Mouse (Mus musculus): ENCODE data around the gene Mapk9. TPM values are rescaled to one million over a fixed set of nuclear protein-coding genes. Genes with fewer than 3 reads are reported as not detected.
A peak's percentile ranks its signal among the peaks of the same experiment; 100 is the strongest.
"Not testable (repeated sequence)": the region's sequence is repeated elsewhere in the genome, so short reads cannot be mapped to it uniquely, and the experiment has no call there.

The Mapk9 gene
- polyA plus RNA-seq (2012; rRNA removed), result 4.4 and 6.4 TPM in 2 replicates

GRCm38 (mm10) chr11:49846401-49847070 is at the start of gene Mapk9:
Gene Mapk9, plus strand, starts transcription at chr11:49846751.
- H3K27ac ChIP-seq (ENCODE audit: insufficient read depth, low read depth, low read length), result peak within 1 kb of the TSS; percentile 69
- peaks cover 3% of the 10 kb centered on the region; the same call in 1 of the 2 replicates for H3K36me3 ChIP-seq (ENCODE audit: control insufficient read depth, insufficient read depth, low read length)
- H3K27me3 ChIP-seq (ENCODE audit: control insufficient read depth, insufficient read depth, low read length), result no peaks in the 10 kb centered on the region
- WGBS, result 1% methylated on average over 68 of the region's 68 CpGs
- peak; percentile 24 for TF ChIP-seq POLR2A (IDR thresholded peaks at IDR 0.05; ENCODE audit: low read depth, low read length)
- peak; percentile 81 for TF ChIP-seq CTCF (IDR thresholded peaks at IDR 0.05; ENCODE audit: extremely low read depth, insufficient read length, insufficient replicate concordance, low read depth, low read length)
- peak within 1 kb of the TSS; percentile 88 for H3K4me3 ChIP-seq (ENCODE audit: low read depth, low read length)
- H3K4me1 ChIP-seq (ENCODE audit: control insufficient read depth, insufficient read depth, insufficient read length, low read length), result peaks cover 14% of the 10 kb centered on the region

- H3K27me3 ChIP-seq (ENCODE audit: control insufficient read depth, insufficient read depth, low read length), result peaks cover 11% of the 10 kb centered on the region
- TF ChIP-seq POLR2A (IDR thresholded peaks at IDR 0.05; ENCODE audit: low read depth, low read length) (no peak), CTCF (IDR thresholded peaks at IDR 0.05; ENCODE audit: extremely low read depth, insufficient read length, insufficient replicate concordance, low read depth, low read length) (no peak)
- no peak overlapping the region for H3K27ac ChIP-seq (ENCODE audit: insufficient read depth, low read depth, low read length)
- H3K36me3 ChIP-seq (ENCODE audit: control insufficient read depth, insufficient read depth, low read length), result no peaks in the 10 kb centered on the region
- H3K4me3 ChIP-seq (ENCODE audit: low read depth, low read length), result no peak overlapping the region
- 73% methylated on average over 6 of the region's 6 CpGs for WGBS
- peaks cover 5% of the 10 kb centered on the region for H3K4me1 ChIP-seq (ENCODE audit: control insufficient read depth, insufficient read depth, insufficient read length, low read length)
Measured at GRCm38 (mm10) chr11:49798931-49799330, 47.6 kb upstream of the Mapk9 start.

DNA sequence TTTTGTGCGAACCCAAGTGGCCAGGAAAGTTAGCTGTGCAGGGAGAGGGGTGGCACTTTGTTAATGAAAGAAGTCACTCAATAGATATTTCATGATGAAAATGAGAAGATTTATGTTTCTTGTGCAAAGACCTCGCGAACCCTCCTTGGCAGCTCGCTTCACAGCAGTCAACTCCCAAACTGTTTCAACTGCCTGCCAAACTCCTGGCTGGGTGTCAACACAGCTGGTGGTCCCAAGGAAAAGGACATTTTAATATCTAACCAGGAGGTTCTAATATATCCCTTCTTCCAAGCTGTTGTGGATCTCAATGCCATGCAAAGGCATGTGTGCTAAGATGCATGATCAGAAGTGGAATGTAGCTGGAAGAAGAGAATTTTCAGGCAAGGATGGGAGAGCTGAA is 45.0 kb upstream of the Mapk9 start:
- 85% methylated on average over 4 of the region's 4 CpGs for WGBS
- H3K36me3 ChIP-seq (ENCODE audit: control insufficient read depth, insufficient read depth, low read length), result no peaks in the 10 kb centered on the region
- H3K27me3 ChIP-seq (ENCODE audit: control insufficient read depth, insufficient read depth, low read length), result no peaks in the 10 kb centered on the region
- no peak overlapping the region for H3K27ac ChIP-seq (ENCODE audit: insufficient read depth, low read depth, low read length)
- TF ChIP-seq CTCF (IDR thresholded peaks at IDR 0.05; ENCODE audit: extremely low read depth, insufficient read length, insufficient replicate concordance, low read depth, low read length), result no peak
- no peak for TF ChIP-seq POLR2A (IDR thresholded peaks at IDR 0.05; ENCODE audit: low read depth, low read length)
- no peak overlapping the region for H3K4me3 ChIP-seq (ENCODE audit: low read depth, low read length)
- no peaks in the 10 kb centered on the region for H3K4me1 ChIP-seq (ENCODE audit: control insufficient read depth, insufficient read depth, insufficient read length, low read length)

DNA sequence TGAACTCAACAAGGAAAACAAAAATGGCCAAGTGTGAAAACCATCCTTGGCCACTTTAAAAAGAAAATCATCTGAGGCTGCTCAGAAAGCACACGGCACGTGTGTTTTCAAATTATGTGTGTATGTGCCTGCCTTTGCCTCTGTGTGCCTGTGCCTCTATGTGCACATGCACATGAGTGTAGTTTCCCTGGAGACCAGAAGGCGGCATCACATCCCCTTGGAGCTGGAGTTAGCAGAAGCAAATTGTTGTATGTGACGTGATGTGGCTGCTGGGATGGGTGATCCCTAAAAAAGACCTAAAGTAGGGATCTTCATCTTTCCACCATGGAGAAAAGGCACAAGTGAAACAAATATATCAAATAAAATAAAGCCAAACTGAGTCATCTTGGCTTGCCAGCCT is 42.8 kb upstream of the Mapk9 start:
- Histone ChIP-seq H3K4me1 (ENCODE audit: control insufficient read depth, insufficient read depth, insufficient read length, low read length) (no peaks in the 10 kb centered on the region), H3K36me3 (ENCODE audit: control insufficient read depth, insufficient read depth, low read length) (no peaks in the 10 kb centered on the region), H3K27me3 (ENCODE audit: control insufficient read depth, insufficient read depth, low read length) (no peaks in the 10 kb centered on the region), H3K4me3 (ENCODE audit: low read depth, low read length) (no peak overlapping the region), H3K27ac (ENCODE audit: insufficient read depth, low read depth, low read length) (no peak overlapping the region)
- TF ChIP-seq CTCF (IDR thresholded peaks at IDR 0.05; ENCODE audit: extremely low read depth, insufficient read length, insufficient replicate concordance, low read depth, low read length) (no peak), POLR2A (IDR thresholded peaks at IDR 0.05; ENCODE audit: low read depth, low read length) (no peak)
- 91% methylated on average over 4 of the region's 4 CpGs for WGBS

DNA sequence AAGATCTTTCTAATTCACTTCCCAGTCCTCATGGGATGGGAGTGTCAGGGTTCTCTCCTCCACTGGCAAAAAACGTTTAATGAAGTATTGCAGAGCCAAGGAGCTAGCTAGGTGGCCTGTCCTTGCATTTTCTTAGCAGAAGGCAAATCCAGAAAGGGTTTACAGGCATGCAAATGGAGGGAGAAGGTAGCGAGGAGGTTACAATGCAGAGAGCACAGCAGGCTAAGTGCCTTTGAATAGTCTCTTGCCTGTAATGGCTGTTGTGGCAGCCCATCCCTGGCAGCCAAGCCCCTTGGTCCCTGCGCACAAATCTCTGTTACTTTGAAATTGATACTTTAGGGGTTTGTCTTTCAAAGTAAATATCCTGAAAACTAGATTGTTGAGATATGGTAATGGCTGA is 40.3 kb upstream of the Mapk9 start:
- WGBS, result 55% methylated on average over 3 of the region's 3 CpGs
- H3K27me3 ChIP-seq (ENCODE audit: control insufficient read depth, insufficient read depth, low read length), result no peaks in the 10 kb centered on the region

DNA sequence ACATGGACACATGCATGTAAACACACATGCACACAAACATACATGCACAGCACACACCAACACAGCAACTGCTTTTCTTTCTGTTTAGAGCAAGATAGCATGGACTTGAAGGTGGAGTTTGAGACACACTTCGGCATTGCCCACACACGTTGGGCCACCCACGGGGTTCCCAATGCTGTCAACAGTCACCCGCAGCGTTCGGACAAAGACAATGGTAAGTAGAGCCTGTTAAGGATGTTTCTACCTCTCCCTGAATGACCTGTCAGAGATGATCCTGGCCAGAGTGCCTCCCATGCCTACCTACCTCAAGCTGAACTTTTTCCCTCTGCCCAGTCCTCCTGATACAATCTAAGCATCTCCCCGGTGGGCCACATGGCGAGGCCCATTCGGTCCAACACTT is 37.6 kb upstream of the Mapk9 start:
- 95% methylated on average over 9 of the region's 9 CpGs for WGBS
- Histone ChIP-seq H3K4me1 (ENCODE audit: control insufficient read depth, insufficient read depth, insufficient read length, low read length) (no peaks in the 10 kb centered on the region), H3K27me3 (ENCODE audit: control insufficient read depth, insufficient read depth, low read length) (no peaks in the 10 kb centered on the region), H3K4me3 (ENCODE audit: low read depth, low read length) (no peak overlapping the region), H3K27ac (ENCODE audit: insufficient read depth, low read depth, low read length) (no peak overlapping the region), H3K36me3 (ENCODE audit: control insufficient read depth, insufficient read depth, low read length) (no peaks in the 10 kb centered on the region)
- TF ChIP-seq POLR2A (IDR thresholded peaks at IDR 0.05; ENCODE audit: low read depth, low read length), result no peak
- no peak for TF ChIP-seq CTCF (IDR thresholded peaks at IDR 0.05; ENCODE audit: extremely low read depth, insufficient read length, insufficient replicate concordance, low read depth, low read length)

More for the DNA sequence above, 40.3 kb upstream of the Mapk9 start:
- Histone ChIP-seq H3K4me3 (ENCODE audit: low read depth, low read length) (no peak overlapping the region), H3K27ac (ENCODE audit: insufficient read depth, low read depth, low read length) (no peak overlapping the region), H3K36me3 (ENCODE audit: control insufficient read depth, insufficient read depth, low read length) (no peaks in the 10 kb centered on the region), H3K4me1 (ENCODE audit: control insufficient read depth, insufficient read depth, insufficient read length, low read length) (no peaks in the 10 kb centered on the region)
- TF ChIP-seq CTCF (IDR thresholded peaks at IDR 0.05; ENCODE audit: extremely low read depth, insufficient read length, insufficient replicate concordance, low read depth, low read length) (no peak), POLR2A (IDR thresholded peaks at IDR 0.05; ENCODE audit: low read depth, low read length) (no peak)

- H3K4me1 ChIP-seq (ENCODE audit: control insufficient read depth, insufficient read depth, insufficient read length, low read length); H3K4me3 ChIP-seq (ENCODE audit: low read depth, low read length); H3K27me3 ChIP-seq (ENCODE audit: control insufficient read depth, insufficient read depth, low read length); H3K27ac ChIP-seq (ENCODE audit: insufficient read depth, low read depth, low read length); H3K36me3 ChIP-seq (ENCODE audit: control insufficient read depth, insufficient read depth, low read length): not testable (repeated sequence)
- 77% methylated on average over 7 of the region's 7 CpGs for WGBS
Measured at GRCm38 (mm10) chr11:49810696-49811095, 35.9 kb upstream of the Mapk9 start.

Measured in small intestine, adult 2 months (tissue).